Mouse (Mus musculus) kidney, embryonic 15.5 days (tissue): ENCODE results near the gene Eftud2. TPM values are rescaled to one million over a fixed set of nuclear protein-coding genes. Genes with fewer than 3 reads are reported as not detected.

ENCODE experiments used
- ATAC-seq: fragments of 200-750 bp; cut with Nextera tagmentation; replicated peaks from 2 replicates; pipeline ENCODE4 v1.8.0; 2017; ENCODE audit warnings: moderate TSS enrichment; ENCODE audit not compliant: low FRiP score
- H3K27ac ChIP-seq: fragments of 300-500 bp; sonication (generic); 2 replicates; pipeline ENCODE4 v1.5.1; 2015; ENCODE audit warnings: mild to moderate bottlenecking, inconsistent platforms
- H3K27me3 ChIP-seq: fragments of 300-500 bp; sonication (generic); 2 replicates; pipeline ENCODE4 v1.6.1; 2015; ENCODE audit warnings: inconsistent platforms
- H3K36me3 ChIP-seq: fragments of 300-500 bp; sonication (generic); 2 replicates; pipeline ENCODE4 v1.6.1; 2015; ENCODE audit warnings: inconsistent platforms
- H3K4me1 ChIP-seq: fragments of 300-500 bp; sonication (generic); 2 replicates; pipeline ENCODE4 v1.6.1; 2015; ENCODE audit warnings: inconsistent platforms
- H3K4me2 ChIP-seq: fragments of 300-500 bp; sonication (generic); 2 replicates; pipeline ENCODE4 v1.6.1; 2015; ENCODE audit warnings: moderate library complexity, mild to moderate bottlenecking, inconsistent platforms
- H3K4me3 ChIP-seq: fragments of 300-500 bp; sonication (generic); replicated peaks from 2 replicates; pipeline ENCODE4 v1.5.1; 2015; ENCODE audit warnings: mild to moderate bottlenecking, inconsistent platforms
- H3K9ac ChIP-seq: fragments of 300-500 bp; sonication (generic); 2 replicates; pipeline ENCODE4 v1.6.1; 2015; ENCODE audit warnings: mild to moderate bottlenecking, inconsistent platforms
- H3K9me3 ChIP-seq: fragments of 300-500 bp; sonication (generic); replicated peaks from 2 replicates; pipeline ENCODE4 v1.6.1; 2016; ENCODE audit warnings: inconsistent platforms
- WGBS: fragments of 180-500 bp; shearing (Covaris S2); methylation state at CpG from one replicate; pipeline ENCODE4 v1.1.7; 2015; ENCODE audit warnings: mixed read lengths; 5-methylcytosine and 5-hydroxymethylcytosine counted together
- polyA plus RNA-seq: library from polyadenylated mRNA; unstranded; fragments of >200 nt; fragmentation: Nextera tagmentation; extraction: Ambion mirVana; gene quantifications from 2 replicates; pipeline ENCODE4 v1.2.1, GENCODE M21; 2015

Gene Eftud2
- polyA plus RNA-seq, 1 experiment from 2014 or later: 240 TPM

- H3K4me1 ChIP-seq: peaks cover 9% of the 10 kb centered on the region
- WGBS: 48% methylated on average over 4 of the region's 4 CpGs
- H3K9me3 ChIP-seq: no peaks in the 10 kb centered on the region
- H3K9ac ChIP-seq: no peak overlapping the region
- no peak overlapping the region for H3K4me3 ChIP-seq
- no peaks in the 10 kb centered on the region for H3K27me3 ChIP-seq
- no peak overlapping the region for H3K4me2 ChIP-seq
- H3K36me3 ChIP-seq: peaks cover 4% of the 10 kb centered on the region
- no peak for ATAC-seq
- H3K27ac ChIP-seq: no peak overlapping the region
These were observed 69.9 kb downstream of the Eftud2 start for GRCm38 (mm10) chr11:102810721-102811485.

GRCm38 (mm10) chr11:102808246-102808645 lies 72.5 kb downstream of the Eftud2 start:
- Histone ChIP-seq H3K4me1 (peaks cover 10% of the 10 kb centered on the region), H3K27ac (no peak overlapping the region), H3K27me3 (no peaks in the 10 kb centered on the region), H3K4me3 (no peak overlapping the region), H3K4me2 (no peak overlapping the region), H3K36me3 (peaks cover 26% of the 10 kb centered on the region), H3K9ac (no peak overlapping the region), H3K9me3 (no peaks in the 10 kb centered on the region)
- 79% methylated on average over 5 of the region's 5 CpGs for WGBS
- no peak for ATAC-seq

GRCm38 (mm10) chr11:102803453-102803852 lies 77.3 kb downstream of the Eftud2 start:
- H3K4me2 ChIP-seq: no peak overlapping the region
- H3K9me3 ChIP-seq: no peaks in the 10 kb centered on the region
- H3K4me3 ChIP-seq: no peak overlapping the region
- H3K27ac ChIP-seq: no peak overlapping the region
- peaks cover 67% of the 10 kb centered on the region for H3K36me3 ChIP-seq
- ATAC-seq: no peak
- 0 out of 2 replicates have a peak, but pooled peaks cover 4% of the 10 kb centered on the region for H3K4me1 ChIP-seq
- no peaks in the 10 kb centered on the region for H3K27me3 ChIP-seq
- WGBS: 53% methylated on average over 5 of the region's 5 CpGs
- H3K9ac ChIP-seq: no peak overlapping the region

GRCm38 (mm10) chr11:102794157-102794556 lies 86.6 kb downstream of the Eftud2 start:
- Histone ChIP-seq H3K4me1 (peaks cover 38% of the 10 kb centered on the region), H3K36me3 (peaks cover 29% of the 10 kb centered on the region), H3K9me3 (no peaks in the 10 kb centered on the region), H3K4me2 (no peak overlapping the region), H3K27ac (peak overlapping the region; percentile 57), H3K9ac (no peak overlapping the region), H3K4me3 (no peak overlapping the region), H3K27me3 (no peaks in the 10 kb centered on the region)
- ATAC-seq: peak; percentile 67
- WGBS: 18% methylated on average over 8 of the region's 8 CpGs

GRCm38 (mm10) chr11:102791682-102792445 lies 88.9 kb downstream of the Eftud2 start:
- Histone ChIP-seq H3K36me3 (peaks cover 11% of the 10 kb centered on the region; the same call in 1 of the 2 replicates), H3K4me2 (no peak overlapping the region), H3K4me3 (no peak overlapping the region), H3K4me1 (peaks cover 38% of the 10 kb centered on the region), H3K27ac (peak overlapping the region; percentile 64), H3K27me3 (no peaks in the 10 kb centered on the region), H3K9me3 (no peaks in the 10 kb centered on the region), H3K9ac (no peak overlapping the region)
- 0 out of 2 replicates have a peak, but pooled peaks have one; percentile 18 for ATAC-seq
- WGBS: 19% methylated on average over 14 of the region's 14 CpGs

Other genes starting within 250 kb of the Eftud2 start
- 0.49 and 0.50 TPM in 2 replicates for gene Meioc, start 217.3 kb downstream of the Eftud2 start, polyA plus RNA-seq
- gene Ccdc43, start 183.2 kb downstream of the Eftud2 start, polyA plus RNA-seq: 48.7 and 56.0 TPM in 2 replicates
- gene Adam11, start 119.5 kb downstream of the Eftud2 start, polyA plus RNA-seq: 7.9 and 11.3 TPM in 2 replicates
- 59.2 and 63.7 TPM in 2 replicates for gene Gjc1, start 61.3 kb downstream of the Eftud2 start, polyA plus RNA-seq
- 0.48 and 0.71 TPM in 2 replicates for gene Higd1b, start 45.1 kb downstream of the Eftud2 start, polyA plus RNA-seq
- 1.2 and 1.7 TPM in 2 replicates for gene Ccdc103, start 219 bp upstream of the Eftud2 start, polyA plus RNA-seq
- not detected in 2 replicates for gene Fam187a, start 4.2 kb upstream of the Eftud2 start, polyA plus RNA-seq
- 0.22 and 0.32 TPM in 2 replicates for gene Gfap, start 19.9 kb upstream of the Eftud2 start, polyA plus RNA-seq
- 10.7 and 12.4 TPM in 2 replicates for gene Kif18b, start 44.1 kb upstream of the Eftud2 start, polyA plus RNA-seq
- gene C1ql1, start 65.7 kb upstream of the Eftud2 start, polyA plus RNA-seq: 3.7 and 4.2 TPM in 2 replicates
- 59.2 and 63.2 TPM in 2 replicates for gene Nmt1, start 147.2 kb upstream of the Eftud2 start, polyA plus RNA-seq
- 165 and 187 TPM in 2 replicates for gene Dcakd, start 147.3 kb upstream of the Eftud2 start, polyA plus RNA-seq
- gene Plcd3, start 220.7 kb upstream of the Eftud2 start, polyA plus RNA-seq: 6.2 and 6.4 TPM in 2 replicates
- 19.4 and 25.3 TPM in 2 replicates for gene Acbd4, start 220.7 kb upstream of the Eftud2 start, polyA plus RNA-seq
- 5.0 and 5.5 TPM in 2 replicates for gene Hexim1, start 235.2 kb upstream of the Eftud2 start, polyA plus RNA-seq